Mouse (Mus musculus): ENCODE measurements around the gene Gm9918. TPM values are rescaled to one million over a fixed set of nuclear protein-coding genes. Genes with fewer than 3 reads are reported as not detected.

Gene Gm9918
- polyA plus RNA-seq (2012), result 0.03 TPM in 1 of 2 replicates, not detected in the other

DNA sequence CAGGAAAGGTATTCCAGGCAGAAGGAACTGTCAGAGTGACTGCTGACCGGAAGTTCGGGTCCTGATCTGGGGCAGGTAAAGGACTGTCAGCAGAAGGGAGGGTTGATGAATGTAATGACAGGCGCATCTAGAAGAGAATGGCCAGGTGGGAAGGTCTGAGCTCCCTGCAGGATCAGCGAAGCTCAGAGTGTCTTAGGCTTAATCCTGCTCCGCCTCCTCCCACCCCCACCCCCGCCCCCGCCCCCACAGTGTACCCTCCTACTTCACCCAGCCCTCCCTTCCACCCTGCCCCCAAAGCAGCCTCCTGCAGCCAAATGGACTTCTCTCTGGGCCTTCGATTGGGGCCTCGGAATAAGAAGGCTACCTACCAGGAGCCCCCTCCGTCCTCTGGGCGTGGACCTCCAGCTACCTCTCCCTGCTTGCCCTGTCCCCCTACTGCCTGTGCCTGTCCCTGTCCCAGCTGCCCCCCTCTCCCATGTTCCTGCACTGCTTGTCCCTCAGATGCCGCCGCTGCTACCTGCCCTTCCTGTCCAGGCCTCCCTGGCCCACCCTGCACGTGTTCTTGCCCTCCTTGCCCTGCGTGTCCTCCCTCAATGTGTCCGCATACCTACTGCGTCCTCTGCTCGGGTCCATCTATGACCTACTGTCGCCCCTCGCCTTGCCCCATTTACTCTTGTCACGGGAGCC is at the start of gene Gm9918:
TSS of gene Gm9918 (plus strand) at position 290 of the 687 bp plus-strand sequence.

DNA sequence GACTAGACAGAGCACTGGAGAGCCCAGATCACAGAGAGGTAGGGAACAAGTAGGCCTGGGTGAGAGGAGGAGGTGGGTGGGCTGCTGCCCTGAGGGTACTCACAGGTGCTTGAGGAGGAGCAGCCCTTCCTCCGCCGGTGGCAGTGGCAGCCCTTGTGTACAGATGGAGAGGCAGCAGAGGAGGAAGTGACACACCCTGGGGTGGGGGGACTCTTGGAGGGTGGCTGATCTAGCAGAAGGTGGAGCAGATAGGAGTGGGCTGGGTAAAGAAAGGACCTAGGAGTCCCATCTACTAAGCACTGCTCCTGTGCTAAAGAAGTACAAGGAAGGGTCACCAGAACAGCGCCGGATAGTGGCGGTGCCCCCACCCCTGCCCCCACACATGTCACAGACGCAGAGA is 38.6 kb upstream of the Gm9918 start, which contains the start of gene Itgb7:
TSS of gene Itgb7 (minus strand) at position 197 of the 400 bp plus-strand sequence.

DNA sequence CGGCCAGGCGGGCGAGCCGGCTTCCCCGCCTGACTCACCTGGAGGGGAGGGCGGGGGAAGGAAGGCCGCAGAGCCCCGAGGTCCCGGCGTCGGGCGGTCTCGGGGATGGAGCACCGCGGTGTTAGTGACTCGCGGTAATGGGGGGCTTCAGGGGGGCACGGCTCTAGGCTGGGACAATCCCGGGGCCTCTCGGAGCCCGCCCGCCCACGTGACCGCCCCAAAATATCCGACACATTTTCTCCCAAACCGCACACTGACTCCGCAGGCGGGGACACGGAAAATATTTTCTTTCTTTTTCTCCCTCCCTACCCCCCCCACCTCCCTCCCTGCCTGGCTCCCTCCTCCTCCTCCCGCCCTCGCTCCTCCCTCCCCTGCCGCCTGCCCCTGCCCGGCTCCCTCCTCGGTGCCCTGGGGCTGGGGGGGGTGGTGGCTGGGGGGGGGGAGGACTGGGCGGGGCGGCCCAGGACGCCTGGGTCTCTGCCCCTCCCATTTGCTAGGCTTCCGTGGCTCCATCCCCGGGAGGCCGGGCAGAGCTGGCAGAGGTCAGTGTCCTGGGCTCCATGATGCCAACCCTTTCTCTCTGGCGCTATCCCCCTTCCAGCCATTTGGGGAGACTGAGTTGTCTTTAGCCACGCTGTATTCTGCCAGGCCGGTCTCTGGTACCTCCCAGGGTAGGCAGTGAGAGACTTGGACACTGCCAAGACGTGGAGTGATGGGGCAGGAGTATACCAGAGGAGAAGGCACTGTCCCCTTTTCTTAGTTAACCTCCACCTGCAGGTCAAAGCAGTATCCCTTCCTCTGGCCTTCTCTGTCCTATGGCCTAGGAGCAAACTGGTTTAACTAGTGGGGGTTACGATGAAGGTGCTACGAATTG is 12.9 kb upstream of the Gm9918 start, which contains the start of gene Rarg:
TSS of gene Rarg (minus strand) at position 316 of the 874 bp plus-strand sequence.

DNA sequence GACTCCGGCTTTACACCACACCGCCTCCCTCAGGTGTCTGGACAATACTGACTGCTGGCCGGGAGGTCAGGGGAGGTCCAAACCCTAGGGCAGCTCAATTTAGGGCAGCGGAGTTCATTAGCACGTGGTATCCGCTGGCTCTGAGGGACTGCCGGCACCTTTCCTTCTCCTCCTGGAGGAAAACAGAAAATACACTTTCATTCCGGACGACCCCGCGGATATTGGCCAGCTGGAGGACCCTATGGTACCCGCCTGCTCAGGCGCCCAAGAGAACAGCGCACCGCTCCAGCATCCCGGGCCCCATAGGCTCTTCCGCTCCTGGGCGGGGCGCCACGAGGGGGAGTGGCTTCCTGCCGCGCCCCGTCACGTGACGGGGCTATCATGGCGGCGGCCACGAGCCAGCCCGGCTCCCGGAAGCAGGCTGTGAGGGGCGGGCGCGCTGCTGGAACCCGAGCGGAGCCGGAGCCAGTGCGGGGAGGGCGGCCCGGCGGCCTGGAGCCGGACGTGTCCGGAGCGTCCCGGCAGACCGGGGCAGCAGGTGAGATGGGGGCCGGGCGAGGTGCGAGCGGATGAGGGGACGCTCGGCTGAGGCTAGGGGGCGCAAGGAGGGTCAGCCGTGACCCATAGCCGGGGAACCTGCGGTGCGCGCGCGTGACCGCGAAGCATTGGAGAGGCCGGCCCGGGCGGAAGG is 8.9 kb downstream of the Gm9918 start, which contains the start of gene Mfsd5:
TSS of gene Mfsd5 (plus strand) at position 363 of the 691 bp plus-strand sequence.

DNA sequence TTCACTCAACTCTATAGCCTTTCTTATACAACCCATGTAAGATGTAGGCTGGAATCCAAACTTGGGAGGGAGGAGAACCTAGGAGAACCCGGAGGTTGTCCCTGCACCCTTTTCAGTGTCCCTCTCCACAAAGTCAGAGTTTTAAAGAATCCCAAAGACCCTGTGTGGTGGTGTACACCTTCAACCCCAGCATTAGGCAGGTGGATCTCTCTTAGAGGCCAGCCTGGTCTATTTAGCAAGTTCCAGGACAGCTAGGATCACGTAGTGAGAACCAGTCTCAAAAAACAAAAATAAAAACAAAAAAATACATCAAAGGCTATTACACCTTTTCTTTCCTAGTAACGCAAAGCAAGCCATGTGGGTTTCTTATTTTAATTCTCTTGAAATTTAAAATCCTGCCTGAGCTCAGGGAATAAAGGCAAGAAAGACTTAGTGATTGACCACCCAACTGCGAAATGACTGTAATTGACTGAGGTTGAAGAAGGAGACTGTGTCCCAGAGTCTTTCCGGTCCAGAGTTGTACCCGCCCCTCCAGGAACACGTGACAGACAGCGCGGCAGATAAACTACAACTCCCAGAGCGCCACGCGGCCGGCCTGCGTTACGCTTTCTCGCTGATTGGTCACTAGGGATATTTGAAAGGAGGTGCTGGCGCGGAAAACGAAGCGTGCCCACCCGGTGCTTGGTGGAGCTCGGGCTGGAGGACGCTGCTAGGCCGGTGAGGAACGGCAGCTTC is 25.4 kb downstream of the Gm9918 start, which contains the start of gene Espl1:
TSS of gene Espl1 (plus strand) at position 634 of the 735 bp plus-strand sequence.

Other genes with a start within 250 kb of the Gm9918 start
- 16.0 and 21.4 TPM in 2 replicates for gene Krt18, start 242.4 kb upstream of the Gm9918 start, polyA plus RNA-seq (2012)
- 249 and 350 TPM in 2 replicates for gene Eif4b, start 196.8 kb upstream of the Gm9918 start, polyA plus RNA-seq (2012)
- 0.34 and 0.73 TPM in 2 replicates for gene Tns2, start 170.2 kb upstream of the Gm9918 start, polyA plus RNA-seq (2012)
- 19.3 and 22.6 TPM in 2 replicates for gene Spryd3, start 134.3 kb upstream of the Gm9918 start, polyA plus RNA-seq (2012)
- 0.41 TPM in 1 of 2 replicates, not detected in the other for gene Igfbp6, start 126.2 kb upstream of the Gm9918 start, polyA plus RNA-seq (2012)
- gene Soat2, start 120.0 kb upstream of the Gm9918 start, polyA plus RNA-seq (2012), result 1.9 and 5.1 TPM in 2 replicates
- 10.8 and 13.8 TPM in 2 replicates for gene Zfp740, start 67.3 kb upstream of the Gm9918 start, polyA plus RNA-seq (2012)
- gene Csad, start 65.8 kb upstream of the Gm9918 start, polyA plus RNA-seq (2012), result 25.6 and 36.3 TPM in 2 replicates
- 84.2 and 101 TPM in 2 replicates for gene Itgb7, start 38.6 kb upstream of the Gm9918 start, polyA plus RNA-seq (2012)
- gene Rarg, start 13.0 kb upstream of the Gm9918 start, polyA plus RNA-seq (2012), result 27.5 and 28.1 TPM in 2 replicates
- 56.2 and 68.1 TPM in 2 replicates for gene Mfsd5, start 8.9 kb downstream of the Gm9918 start, polyA plus RNA-seq (2012)
- 19.1 and 19.4 TPM in 2 replicates for gene Espl1, start 25.7 kb downstream of the Gm9918 start, polyA plus RNA-seq (2012)
- 29.5 and 31.4 TPM in 2 replicates for gene Pfdn5, start 55.6 kb downstream of the Gm9918 start, polyA plus RNA-seq (2012)
- gene Myg1, start 61.1 kb downstream of the Gm9918 start, polyA plus RNA-seq (2012), result 121 and 133 TPM in 2 replicates
- gene Aaas, start 80.2 kb downstream of the Gm9918 start, polyA plus RNA-seq (2012), result 148 and 161 TPM in 2 replicates
- 0.04 and 0.06 TPM in 2 replicates for gene Sp7, start 96.6 kb downstream of the Gm9918 start, polyA plus RNA-seq (2012)
- 16.0 and 32.9 TPM in 2 replicates for gene Sp1, start 135.6 kb downstream of the Gm9918 start, polyA plus RNA-seq (2012)
- gene Amhr2, start 174.8 kb downstream of the Gm9918 start, polyA plus RNA-seq (2012), result 0.10 TPM in 2 replicates
- 134 and 138 TPM in 2 replicates for gene Prr13, start 188.5 kb downstream of the Gm9918 start, polyA plus RNA-seq (2012)
- 745 and 751 TPM in 2 replicates for gene Pcbp2, start 200.0 kb downstream of the Gm9918 start, polyA plus RNA-seq (2012)
- not detected in 2 replicates for gene Gm10337, start 233.2 kb downstream of the Gm9918 start, polyA plus RNA-seq (2012)
- 0.26 and 0.75 TPM in 2 replicates for gene Map3k12, start 246.5 kb downstream of the Gm9918 start, polyA plus RNA-seq (2012)
- gene Tarbp2, start 247.6 kb downstream of the Gm9918 start, polyA plus RNA-seq (2012), result 70.8 and 71.1 TPM in 2 replicates